Mouse (Mus musculus): Measurements from ENCODE around the gene Pgrmc1.
A peak's percentile ranks its signal among the peaks of the same experiment; 100 is the strongest.
"Not testable (repeated sequence)": the region's sequence is repeated elsewhere in the genome, so short reads cannot be mapped to it uniquely, and the experiment has no call there.

The Pgrmc1 gene

GRCm38 (mm10) chrX:36597707-36598389, at the start of gene Pgrmc1:
Gene Pgrmc1 (plus strand): TSS chrX:36598206.
- DNase-seq (ENCODE audit: low spot score in 2 of 2): peak; percentile 80 to 81

GRCm38 (mm10) chrX:36548798-36549197, 49.2 kb upstream of the Pgrmc1 start:
- no peak for DNase-seq (ENCODE audit: low spot score in 2 of 2)

- peak in 1 of 2 experiments; percentile 7 for DNase-seq (ENCODE audit: low spot score in 2 of 2)
Observed at GRCm38 (mm10) chrX:36550906-36551305, 47.1 kb upstream of the Pgrmc1 start.

- no peak for DNase-seq (ENCODE audit: low spot score in 2 of 2)
Observed at GRCm38 (mm10) chrX:36551351-36551750, 46.7 kb upstream of the Pgrmc1 start.

- peak; percentile 24 to 34 for DNase-seq (ENCODE audit: low spot score in 2 of 2)
Observed at GRCm38 (mm10) chrX:36552055-36552587, 45.9 kb upstream of the Pgrmc1 start.

GRCm38 (mm10) chrX:36552715-36553114, 45.3 kb upstream of the Pgrmc1 start:
- no peak for DNase-seq (ENCODE audit: low spot score in 2 of 2)

- DNase-seq (ENCODE audit: low spot score in 2 of 2): not testable (repeated sequence)
Observed at GRCm38 (mm10) chrX:36555196-36555595, 42.8 kb upstream of the Pgrmc1 start.

GRCm38 (mm10) chrX:36560170-36560569, 37.8 kb upstream of the Pgrmc1 start:
- no peak for DNase-seq (ENCODE audit: low spot score in 2 of 2)

- DNase-seq (ENCODE audit: low spot score in 2 of 2): peak; percentile 70 to 71
Observed at GRCm38 (mm10) chrX:36561650-36562049, 36.4 kb upstream of the Pgrmc1 start.

GRCm38 (mm10) chrX:36562079-36562478, 35.9 kb upstream of the Pgrmc1 start:
- no peak for DNase-seq (ENCODE audit: low spot score in 2 of 2)

- DNase-seq (ENCODE audit: low spot score in 2 of 2): no peak
Observed at GRCm38 (mm10) chrX:36586629-36587303, 11.2 kb upstream of the Pgrmc1 start.

- DNase-seq (ENCODE audit: low spot score in 2 of 2): no peak
Observed at GRCm38 (mm10) chrX:36587304-36588209, 10.4 kb upstream of the Pgrmc1 start.

GRCm38 (mm10) chrX:36590266-36590665, 7.7 kb upstream of the Pgrmc1 start:
- DNase-seq (ENCODE audit: low spot score in 2 of 2): no peak

GRCm38 (mm10) chrX:36591120-36591519, 6.9 kb upstream of the Pgrmc1 start:
- no peak for DNase-seq (ENCODE audit: low spot score in 2 of 2)

- no peak for DNase-seq (ENCODE audit: low spot score in 2 of 2)
Observed at GRCm38 (mm10) chrX:36591539-36591938, 6.5 kb upstream of the Pgrmc1 start.

- DNase-seq (ENCODE audit: low spot score in 2 of 2): no peak
Observed at GRCm38 (mm10) chrX:36595247-36595646, 2.8 kb upstream of the Pgrmc1 start.

GRCm38 (mm10) chrX:36596483-36597120, 1.4 kb upstream of the Pgrmc1 start:
- DNase-seq (ENCODE audit: low spot score in 2 of 2): not testable (repeated sequence)

GRCm38 (mm10) chrX:36598390-36598810, 394 bp downstream of the Pgrmc1 start:
- no peak for DNase-seq (ENCODE audit: low spot score in 2 of 2)

GRCm38 (mm10) chrX:36598861-36599344, 897 bp downstream of the Pgrmc1 start:
- DNase-seq (ENCODE audit: low spot score in 2 of 2): no peak

GRCm38 (mm10) chrX:36599656-36600055, 1.6 kb downstream of the Pgrmc1 start:
- no peak for DNase-seq (ENCODE audit: low spot score in 2 of 2)

- DNase-seq (ENCODE audit: low spot score in 2 of 2): no peak
Observed at GRCm38 (mm10) chrX:36600066-36600465, 2.1 kb downstream of the Pgrmc1 start.

All from frontal cortex, postnatal 36 days (tissue).